Comparison of ENCODE assay signal across 10 mouse cellular contexts in the genomic region with DNA sequence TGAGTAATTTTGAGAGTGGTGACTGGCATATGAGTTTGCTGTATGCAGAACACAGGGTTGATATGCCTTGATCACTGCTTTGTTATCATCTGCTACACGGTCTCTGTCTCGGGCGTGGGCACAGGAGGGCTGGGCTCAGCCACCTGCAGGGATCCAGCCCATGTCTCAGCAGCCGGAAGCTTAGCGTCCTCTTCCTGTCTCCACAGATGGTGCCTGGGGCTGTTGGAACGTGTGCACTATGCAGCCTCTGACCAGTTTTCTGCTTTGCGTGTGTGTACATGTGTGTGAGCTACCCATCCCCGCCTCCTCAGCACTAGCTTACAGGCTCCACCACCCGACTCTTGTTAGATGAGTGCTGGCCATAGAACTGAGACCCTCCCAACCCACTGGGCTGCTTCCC.
A peak's percentile ranks its signal among the peaks of the same experiment; 100 is the strongest.
DNase-seq lines count a peak whose midpoint lies in the region; ATAC-seq and TF ChIP-seq lines count a peak whose summit lies in the region.
"Had no signal": no experiment of that assay in that cellular context is flagged by ENCODE, and none has a peak within 500 bp of the region (broad histone marks: within the 10 kb centered on the region; RNA-seq: fewer than 3 reads in every experiment).

No protein-coding gene starts in this region.

- peaks cover 39% of the 10 kb centered on the region for H3K4me1 ChIP-seq in heart, adult 2 months (ENCODE audit: control insufficient read depth, insufficient read depth, low read length)
- H3K4me1 ChIP-seq in ES-E14 (ENCODE audit: control insufficient read depth in 2 of 2, insufficient read depth in 2 of 2, low read length in 2 of 2, poor library complexity in 1 of 2), result peaks cover 2 to 21% of the 10 kb centered on the region in 2 experiments; a peak in 2 of 4 replicates
- H3K4me1 ChIP-seq in forebrain, embryonic 10.5 days, result peaks cover 73% of the 10 kb centered on the region
- H3K4me1 ChIP-seq in limb, embryonic 14.5 days (ENCODE audit: control insufficient read depth, insufficient read depth, low read length), result peaks cover 30% of the 10 kb centered on the region
- H3K4me1 ChIP-seq in olfactory bulb, adult 2 months (ENCODE audit: control insufficient read depth, insufficient read depth, low read length), result peaks cover 45% of the 10 kb centered on the region

- peak overlapping the region; percentile 49 for H3K9ac ChIP-seq in heart, adult 2 months (ENCODE audit: low read depth, low read length)
- peak overlapping the region; percentile 19; the same call in 1 of the 2 replicates for H3K9ac ChIP-seq in ES-E14 (ENCODE audit: insufficient read depth, low read depth, low read length, poor library complexity, severe bottlenecking)
- 0 out of 2 replicates have a peak overlapping the region, but pooled peaks have one; percentile 28 for H3K9ac ChIP-seq in limb, embryonic 14.5 days (ENCODE audit: low read depth, low read length, severe bottlenecking)

- 0 out of 2 replicates have a peak, but pooled peaks have one; percentile 15 for TF ChIP-seq EP300 in heart, adult 2 months (IDR thresholded peaks at IDR 0.05; ENCODE audit: insufficient read depth, low read depth, low read length)

- no peak for TF ChIP-seq CTCF in heart, adult 2 months (IDR thresholded peaks at IDR 0.05)
- TF ChIP-seq CTCF in olfactory bulb, adult 2 months (IDR thresholded peaks at IDR 0.05; ENCODE audit: insufficient read depth, low read depth, low read length), result no peak

- DNase-seq in heart, adult 2 months, result no peak
- DNase-seq in heart, postnatal 10 days, result no peak
- DNase-seq in ES-E14 (ENCODE audit: low read depth, low spot score), result no peak
- DNase-seq in forebrain, embryonic 10.5 days (ENCODE audit: extremely low spot score, low spot score), result no peak
- DNase-seq in limb, embryonic 14.5 days (ENCODE audit: low spot score), result no peak
- no peak for DNase-seq in layer of hippocampus, adult 8-10 months (ENCODE audit: low spot score in 2 of 2)
- DNase-seq in kidney, adult 8-10 months, result no peak

- no peak for TF ChIP-seq POLR2A in heart, adult 2 months (IDR thresholded peaks at IDR 0.05; ENCODE audit: insufficient read depth, low read depth, low read length)
- TF ChIP-seq POLR2A in limb, embryonic 14.5 days (IDR thresholded peaks at IDR 0.05; ENCODE audit: borderline replicate concordance, extremely low read depth, insufficient read depth, insufficient read length), result no peak
- no peak for TF ChIP-seq POLR2A in olfactory bulb, adult 2 months (IDR thresholded peaks at IDR 0.05; ENCODE audit: insufficient read depth, low read depth, low read length)

- no peak for ATAC-seq in limb, embryonic 14.5 days (ENCODE audit: low FRiP score, low read depth)
- ATAC-seq: Patski had no signal

- in situ Hi-C loops in ES-E14 (cut with MboI; ENCODE audit: low sequenced_read_pairs in 2 of 2, unreplicated experiment in 2 of 2), result no loop called here

- intact Hi-C loops in heart, adult 2 months (cut with DNase I), result no loop called here
- intact Hi-C loops in heart, postnatal 10 days (cut with DNase I), result no loop called here

- no peaks in the 10 kb centered on the region for H3K9me3 ChIP-seq in ES-E14 (ENCODE audit: control insufficient read depth, insufficient read depth, low read depth, low read length)
- H3K9me3 ChIP-seq in forebrain, embryonic 10.5 days, result no peaks in the 10 kb centered on the region
- no peaks in the 10 kb centered on the region for H3K9me3 ChIP-seq in limb, embryonic 14.5 days (ENCODE audit: control insufficient read depth, low read length)

- no peak overlapping the region; the same call in 1 of the 2 replicates for H3K4me2 ChIP-seq in limb, embryonic 14.5 days (replicated peaks; ENCODE audit: low read depth, low read length, severe bottlenecking)

- peak overlapping the region; percentile 83 for H3K27ac ChIP-seq in heart, adult 2 months
- H3K27ac ChIP-seq in ES-E14 (ENCODE audit: insufficient read depth, low read depth, low read length, poor library complexity, severe bottlenecking), result peak overlapping the region; percentile 40; the same call in 1 of the 2 replicates
- H3K27ac ChIP-seq in forebrain, embryonic 10.5 days, result peak overlapping the region; percentile 87
- peak overlapping the region; percentile 39 for H3K27ac ChIP-seq in limb, embryonic 14.5 days (replicated peaks; ENCODE audit: low read depth, low read length)
- H3K27ac ChIP-seq in olfactory bulb, adult 2 months (ENCODE audit: insufficient read depth, low read depth, low read length), result peak overlapping the region; percentile 73

- H3K36me3 ChIP-seq in heart, adult 2 months (ENCODE audit: control insufficient read depth, insufficient read depth, low read length), result no peaks in the 10 kb centered on the region
- H3K36me3 ChIP-seq in ES-E14 (ENCODE audit: control insufficient read depth, insufficient read depth, low read length, poor library complexity, severe bottlenecking), result peaks cover 8% of the 10 kb centered on the region; the same call in 1 of the 2 replicates
- peaks cover 39% of the 10 kb centered on the region for H3K36me3 ChIP-seq in forebrain, embryonic 10.5 days (replicated peaks)
- peaks cover 5% of the 10 kb centered on the region; the same call in 1 of the 2 replicates for H3K36me3 ChIP-seq in limb, embryonic 14.5 days (ENCODE audit: control insufficient read depth, insufficient read depth, low read length)

- peak overlapping the region; percentile 13; the same call in 1 of the 2 replicates for H3K4me3 ChIP-seq in heart, adult 2 months
- no peak overlapping the region; a peak in 1 of 4 replicates for H3K4me3 ChIP-seq in ES-E14 (ENCODE audit: insufficient read depth in 1 of 2, low read depth in 1 of 2, low read length in 2 of 2, poor library complexity in 1 of 2, severe bottlenecking in 1 of 2)
- no peak overlapping the region for H3K4me3 ChIP-seq in forebrain, embryonic 10.5 days
- no peak overlapping the region for H3K4me3 ChIP-seq in limb, embryonic 14.5 days (replicated peaks; ENCODE audit: low read length)
- no peak overlapping the region for H3K4me3 ChIP-seq in olfactory bulb, adult 2 months (ENCODE audit: insufficient read depth, low read depth, low read length)
- H3K4me3 ChIP-seq: myocyte had no signal

- WGBS in heart, adult 2 months, result 16% methylated on average over 9 of the region's 9 CpGs
- 57% methylated on average over 9 of the region's 9 CpGs for WGBS in forebrain, embryonic 10.5 days
- 57% methylated on average over 9 of the region's 9 CpGs for WGBS in limb, embryonic 14.5 days
- WGBS in olfactory bulb, adult 2 months, result 19% methylated on average over 9 of the region's 9 CpGs

- no peaks in the 10 kb centered on the region for H3K27me3 ChIP-seq in heart, adult 2 months (ENCODE audit: control insufficient read depth, insufficient read depth, low read length)
- no peaks in the 10 kb centered on the region for H3K27me3 ChIP-seq in forebrain, embryonic 10.5 days (ENCODE audit: poor library complexity, severe bottlenecking)
- H3K27me3 ChIP-seq in limb, embryonic 14.5 days (ENCODE audit: control insufficient read depth, insufficient read depth, low read length), result no peaks in the 10 kb centered on the region
- H3K27me3 ChIP-seq: Patski had no signal

- H3K79me2 ChIP-seq in heart, adult 2 months (replicated peaks; ENCODE audit: control insufficient read depth, insufficient read depth, low read length), result peaks cover 3% of the 10 kb centered on the region

TF ChIP-seq in ES-E14, 5 proteins besides CTCF, POLR2A, EP300 and RAD21:
- TF ChIP-seq MAFK (IDR thresholded peaks at IDR 0.05; ENCODE audit: insufficient read depth, low read depth, low read length) (no peak), HCFC1 (IDR thresholded peaks at IDR 0.05; ENCODE audit: borderline replicate concordance, insufficient read depth, low read length) (no peak)
